9 mouse cellular contexts compared by ENCODE assay signal in the genomic region with DNA sequence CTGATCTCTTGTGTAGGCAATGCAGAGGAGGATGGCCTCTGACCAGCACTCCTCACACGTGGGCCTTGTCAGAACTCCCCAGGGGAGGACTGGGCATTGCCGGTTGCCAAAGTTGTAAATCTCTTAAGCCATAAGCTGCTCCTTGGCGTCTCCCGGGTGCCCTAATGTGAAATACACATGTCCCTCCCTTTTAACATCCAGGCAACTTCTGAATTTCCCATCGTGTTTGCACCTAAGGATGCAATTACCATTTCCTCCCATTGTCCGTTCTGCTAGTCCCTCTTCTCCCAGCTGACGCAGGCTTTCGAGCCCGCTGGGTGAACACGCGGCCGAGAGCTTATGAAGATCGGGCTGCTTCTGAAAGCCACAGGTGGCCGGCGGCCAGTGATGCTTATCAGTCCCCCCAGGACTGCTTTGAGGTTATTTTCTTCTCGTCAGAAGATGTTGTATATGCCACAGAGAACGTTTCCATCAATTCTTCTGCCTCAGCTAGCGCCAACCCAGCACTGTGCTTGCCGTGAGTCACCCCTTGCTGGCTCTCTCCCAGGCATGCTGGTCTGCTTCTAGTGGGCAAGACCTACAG. TPM values are rescaled to one million over a fixed set of nuclear protein-coding genes. Genes with fewer than 3 reads are reported as not detected.
DNase-seq lines count a peak whose midpoint lies in the region; ATAC-seq and TF ChIP-seq lines count a peak whose summit lies in the region.
"Had no signal": no experiment of that assay in that cellular context is flagged by ENCODE, and none has a peak within 500 bp of the region (broad histone marks: within the 10 kb centered on the region; RNA-seq: fewer than 3 reads in every experiment).

No protein-coding gene starts in this region.

- peak; percentile 27 for DNase-seq in embryo, embryonic 11.5 days (ENCODE audit: low read depth, low spot score)
- peak; percentile 84 for DNase-seq in lung, postnatal 10 days
- DNase-seq in c-Kit-positive CD71-positive TER-119-positive erythroid progenitor cells, embryonic 14.5 days (ENCODE audit: low spot score): no peak
- no peak for DNase-seq in forebrain, embryonic 10.5 days (ENCODE audit: extremely low spot score, low spot score)
- DNase-seq in thymus, adult 18-20 months: no peak
- DNase-seq: liver, embryonic 13.5 days had no signal

- H3K4me2 ChIP-seq in intestine, embryonic 16.5 days (ENCODE audit: low read depth, low read length): no peak overlapping the region
- H3K4me2 ChIP-seq in intestine, postnatal 0 days (replicated peaks; ENCODE audit: low read depth): no peak overlapping the region
- H3K4me2 ChIP-seq: liver, embryonic 13.5 days had no signal

- ATAC-seq in intestine, embryonic 16.5 days: 0 out of 2 replicates have a peak, but pooled peaks have one; percentile 14
- ATAC-seq in intestine, postnatal 0 days: no peak
- peak; percentile 68 to 74 for ATAC-seq in hematopoietic stem cell, adult 5-6 weeks (replicated peaks in 1 of 2; ENCODE audit: insufficient read depth in 1 of 2, low FRiP score in 2 of 2, low TSS enrichment in 1 of 2, low read depth in 1 of 2, poor library complexity in 2 of 2, severe bottlenecking in 2 of 2)

- H3K36me3 ChIP-seq in intestine, embryonic 16.5 days (ENCODE audit: control insufficient read depth, insufficient read depth, low read length): no peaks in the 10 kb centered on the region
- no peaks in the 10 kb centered on the region for H3K36me3 ChIP-seq in intestine, postnatal 0 days (ENCODE audit: control insufficient read depth, insufficient read depth)
- peaks cover 76% of the 10 kb centered on the region for H3K36me3 ChIP-seq in forebrain, embryonic 10.5 days (replicated peaks)
- H3K36me3 ChIP-seq: liver, embryonic 13.5 days had no signal

- no peak for TF ChIP-seq CTCF in intestine, postnatal 0 days (IDR thresholded peaks at IDR 0.05; ENCODE audit: low read depth)

- no peak overlapping the region for H3K4me3 ChIP-seq in intestine, embryonic 16.5 days (ENCODE audit: low read length)
- no peak overlapping the region for H3K4me3 ChIP-seq in intestine, postnatal 0 days (ENCODE audit: low read depth, low read length)
- no peak overlapping the region for H3K4me3 ChIP-seq in forebrain, embryonic 10.5 days
- H3K4me3 ChIP-seq: liver, embryonic 13.5 days had no signal

- no peak overlapping the region for H3K27ac ChIP-seq in intestine, embryonic 16.5 days (ENCODE audit: low read length)
- no peak overlapping the region for H3K27ac ChIP-seq in intestine, postnatal 0 days (ENCODE audit: low read depth, low read length)
- H3K27ac ChIP-seq in forebrain, embryonic 10.5 days: no peak overlapping the region
- H3K27ac ChIP-seq: liver, embryonic 13.5 days had no signal

- H3K4me1 ChIP-seq in intestine, embryonic 16.5 days (ENCODE audit: control insufficient read depth, insufficient read depth, low read length): no peaks in the 10 kb centered on the region
- H3K4me1 ChIP-seq in intestine, postnatal 0 days (replicated peaks; ENCODE audit: control insufficient read depth, insufficient read depth, low read length): no peaks in the 10 kb centered on the region
- H3K4me1 ChIP-seq in forebrain, embryonic 10.5 days: no peaks in the 10 kb centered on the region

- WGBS in intestine, embryonic 16.5 days: 60% methylated on average over 19 of the region's 19 CpGs
- WGBS in intestine, postnatal 0 days: 71% methylated on average over 19 of the region's 19 CpGs
- 74% methylated on average over 19 of the region's 19 CpGs for WGBS in forebrain, embryonic 10.5 days

- H3K9me3 ChIP-seq in intestine, embryonic 16.5 days (ENCODE audit: control insufficient read depth, low read length): no peaks in the 10 kb centered on the region
- no peaks in the 10 kb centered on the region for H3K9me3 ChIP-seq in intestine, postnatal 0 days (ENCODE audit: control insufficient read depth)
- H3K9me3 ChIP-seq in forebrain, embryonic 10.5 days: no peaks in the 10 kb centered on the region
- H3K9me3 ChIP-seq: liver, embryonic 13.5 days had no signal

- no peak overlapping the region for H3K9ac ChIP-seq in intestine, embryonic 16.5 days (ENCODE audit: low read depth, low read length)
- H3K9ac ChIP-seq in intestine, postnatal 0 days (ENCODE audit: low read depth, low read length): no peak overlapping the region
- H3K9ac ChIP-seq: liver, embryonic 13.5 days had no signal

- H3K27me3 ChIP-seq in intestine, embryonic 16.5 days (replicated peaks; ENCODE audit: control insufficient read depth, insufficient read depth, low read length): no peaks in the 10 kb centered on the region
- no peaks in the 10 kb centered on the region for H3K27me3 ChIP-seq in intestine, postnatal 0 days (replicated peaks; ENCODE audit: control insufficient read depth, insufficient read depth, low read length)
- H3K27me3 ChIP-seq in forebrain, embryonic 10.5 days (ENCODE audit: poor library complexity, severe bottlenecking): no peaks in the 10 kb centered on the region
- H3K27me3 ChIP-seq: liver, embryonic 13.5 days had no signal

RNA-seq across cellular contexts. Expression of gene Aqp1, which starts 41.6 kb away (rescaled TPM):
- polyA plus RNA-seq in intestine, embryonic 16.5 days (2015; fragmentation: Nextera tagmentation; extraction: Ambion mirVana): 21.8 and 23.2 TPM in 2 replicates
- polyA plus RNA-seq in intestine, postnatal 0 days (2015; fragmentation: Nextera tagmentation; extraction: Ambion mirVana): 19.0 and 20.4 TPM in 2 replicates
- 12.3 and 60.0 TPM in 2 replicates for total RNA-seq in hematopoietic stem cell, adult 5-6 weeks (2017)
- polyA plus RNA-seq in forebrain, embryonic 10.5 days (2016; fragmentation: Nextera tagmentation; extraction: Ambion mirVana): 0.65 and 0.93 TPM in 2 replicates

Comparison
In these comparisons a context has a peak if more than half of its experiments do, and no peak if none do; other contexts are left out.
1. DNase-seq: peak in embryo, embryonic 11.5 days (single experiment) and lung, postnatal 10 days (single experiment); none in c-Kit-positive CD71-positive TER-119-positive erythroid progenitor cells, embryonic 14.5 days (single experiment), forebrain, embryonic 10.5 days (single experiment) and thymus, adult 18-20 months (0 of 2).
2. RNA of gene Aqp1, which starts 41.6 kb away (polyA plus RNA-seq): 21.8 to 23.2 TPM in intestine, embryonic 16.5 days and 19.0 to 20.4 TPM in intestine, postnatal 0 days; 0.65 to 0.93 TPM in forebrain, embryonic 10.5 days; every median in the first group is over 10 times any median in the second.